Mouse (Mus musculus): ENCODE measurements around the gene Akt1s1.

- TF ChIP-seq CTCF (IDR thresholded peaks at IDR 0.05; ENCODE audit: low read depth) (no peak), EP300 (IDR thresholded peaks at IDR 0.05; ENCODE audit: low read depth) (no peak)
Measured at GRCm38 (mm10) chr7:44832763-44833162, 16.0 kb upstream of the Akt1s1 start.

All from heart, postnatal 0 days (tissue).